ENCODE assay signal across 19 mouse cellular contexts in genomic region chr11:109851996-109852395, GRCm38 (mm10). TPM values are rescaled to one million over a fixed set of nuclear protein-coding genes. Genes with fewer than 3 reads are reported as not detected.
DNase-seq lines count a peak whose midpoint lies in the region; ATAC-seq lines count a peak whose summit lies in the region.
"Had no signal": no experiment of that assay in that cellular context is flagged by ENCODE, and none has a peak within 500 bp of the region (broad histone marks: within the 10 kb centered on the region; RNA-seq: fewer than 3 reads in every experiment).

No protein-coding gene starts in this region.

- no peak overlapping the region for H3K27ac ChIP-seq in kidney, embryonic 14.5 days (ENCODE audit: low read depth, low read length)
- H3K27ac ChIP-seq: embryonic facial prominence, embryonic 15.5 days; limb, embryonic 15.5 days; neural tube, embryonic 13.5 days had no signal

- no peaks in the 10 kb centered on the region for H3K9me3 ChIP-seq in kidney, embryonic 14.5 days (ENCODE audit: control insufficient read depth, low read length)
- H3K9me3 ChIP-seq: embryonic facial prominence, embryonic 15.5 days; limb, embryonic 15.5 days; neural tube, embryonic 13.5 days had no signal

- DNase-seq in cerebellum, postnatal 25 days = peak; percentile 21 to 52
- DNase-seq in cerebellum, adult 8-10 months = no peak
- peak; percentile 11 to 30 for DNase-seq in kidney, adult 8-10 months
- peak; percentile 64 for DNase-seq in adipocyte (ENCODE audit: low spot score)
- DNase-seq in heart, postnatal 4 days = peak; percentile 53
- DNase-seq in urinary bladder, postnatal 10 days (ENCODE audit: low spot score) = no peak
- no peak for DNase-seq in spleen, postnatal 14 days (ENCODE audit: low spot score in 2 of 2)
- DNase-seq: cerebellum, adult 9-11 months; thymus, adult 2 months had no signal

- H3K9ac ChIP-seq in kidney, embryonic 14.5 days (ENCODE audit: low read depth, low read length) = no peak overlapping the region
- H3K9ac ChIP-seq: embryonic facial prominence, embryonic 15.5 days; limb, embryonic 15.5 days; neural tube, embryonic 13.5 days had no signal

- no peak for ATAC-seq in kidney, embryonic 14.5 days (ENCODE audit: low FRiP score, low TSS enrichment)
- ATAC-seq: activated CD4-positive, CD25-positive, alpha-beta regulatory T cell, adult 4 months; forebrain, embryonic 16.5 days; inflammation-experienced regulatory T-cells, adult 6 months had no signal

- no peak overlapping the region for H3K4me3 ChIP-seq in kidney, embryonic 14.5 days (ENCODE audit: low read length)
- H3K4me3 ChIP-seq: embryonic facial prominence, embryonic 15.5 days; limb, embryonic 15.5 days; neural tube, embryonic 13.5 days had no signal

- H3K4me1 ChIP-seq in kidney, embryonic 14.5 days (ENCODE audit: control insufficient read depth, insufficient read depth, low read length) = no peaks in the 10 kb centered on the region

- whole genome bisulfite sequencing in kidney, embryonic 14.5 days = 76% methylated on average over 4 of the region's 4 CpGs

- no peak overlapping the region for H3K4me2 ChIP-seq in kidney, embryonic 14.5 days (replicated peaks; ENCODE audit: low read depth, low read length)
- H3K4me2 ChIP-seq: embryonic facial prominence, embryonic 15.5 days; limb, embryonic 15.5 days; midbrain, embryonic 11.5 days; neural tube, embryonic 13.5 days had no signal

- no peaks in the 10 kb centered on the region for H3K27me3 ChIP-seq in kidney, embryonic 14.5 days (ENCODE audit: control insufficient read depth, insufficient read depth, low read length)
- H3K27me3 ChIP-seq: embryonic facial prominence, embryonic 15.5 days; limb, embryonic 15.5 days; neural tube, embryonic 13.5 days had no signal

- H3K36me3 ChIP-seq in kidney, embryonic 14.5 days (ENCODE audit: control insufficient read depth, insufficient read depth, low read length) = no peaks in the 10 kb centered on the region
- H3K36me3 ChIP-seq: embryonic facial prominence, embryonic 15.5 days; limb, embryonic 15.5 days; neural tube, embryonic 13.5 days had no signal

RNA-seq across cellular contexts. Expression of gene 1700012B07Rik, which starts 24.1 kb away (rescaled TPM):
- polyA plus RNA-seq in kidney, embryonic 14.5 days (2014; fragmentation: Nextera tagmentation; extraction: Ambion mirVana) = not detected in 2 replicates
- not detected for total RNA-seq in heart, postnatal 4 days (2021)
- total RNA-seq: layer of hippocampus, postnatal 14 days; MEL had no signal
- polyA plus RNA-seq: embryonic facial prominence, embryonic 15.5 days; forebrain, embryonic 16.5 days; limb, embryonic 15.5 days; midbrain, embryonic 11.5 days; neural tube, embryonic 13.5 days had no signal

Comparison
In these comparisons a context has a peak if more than half of its experiments do, and no peak if none do; other contexts are left out.
1. DNase-seq: peak in cerebellum, postnatal 25 days (2 of 2), kidney, adult 8-10 months (2 of 2), adipocyte (single experiment) and heart, postnatal 4 days (single experiment); none in cerebellum, adult 8-10 months (single experiment), urinary bladder, postnatal 10 days (single experiment) and spleen, postnatal 14 days (0 of 2).